Mouse (Mus musculus) MEL (cell line): ENCODE data around the gene Olfr97. TPM values are rescaled to one million over a fixed set of nuclear protein-coding genes. Genes with fewer than 3 reads are reported as not detected.

ENCODE experiments used
- DNase-seq: peaks from one replicate; pipeline ENCODE4 v3.0.0; 2011; ENCODE audit warnings: low read depth, low spot score
- H3K27ac ChIP-seq: 2 replicates; pipeline ENCODE4 v1.5.1; 2012; ENCODE audit warnings: low read depth, mild to moderate bottlenecking, control low read depth, low read length, moderate library complexity; ENCODE audit not compliant: control insufficient read depth
- H3K27me3 ChIP-seq, 2 experiments: fragments of 150-350 bp in 1 of 2; sonication (generic) in 1 of 2; 2 replicates each; pipeline ENCODE4 v1.6.1; 2012; ENCODE audit warnings: low read length in 2 of 2, mild to moderate bottlenecking in 2 of 2, improper control_type of control experiment in 1 of 2, moderate library complexity in 1 of 2; ENCODE audit not compliant: insufficient read depth in 2 of 2, control insufficient read depth in 1 of 2
- H3K36me3 ChIP-seq, 2 experiments: 2 replicates each; pipeline ENCODE4 v1.6.1; 2012 to 2014; ENCODE audit warnings: low read length in 2 of 2, improper control_type of control experiment in 1 of 2, inconsistent platforms in 1 of 2, mild to moderate bottlenecking in 1 of 2; ENCODE audit not compliant: insufficient read depth in 2 of 2, control insufficient read depth in 1 of 2
- H3K4me1 ChIP-seq, 2 experiments: fragments of 150-350 bp in 1 of 2; sonication (generic) in 1 of 2; 2 replicates each; pipeline ENCODE4 v1.6.1; 2012; ENCODE audit warnings: low read length in 2 of 2, improper control_type of control experiment in 1 of 2, mild to moderate bottlenecking in 1 of 2; ENCODE audit not compliant: insufficient read depth in 2 of 2, control insufficient read depth in 1 of 2
- H3K4me3 ChIP-seq, 2 experiments: fragments of 150-350 bp in 1 of 2; sonication (generic) in 1 of 2; 2 replicates each; pipeline ENCODE4 v1.5.1; 2012; ENCODE audit warnings: low read depth in 2 of 2, low read length in 2 of 2, mild to moderate bottlenecking in 2 of 2, moderate library complexity in 2 of 2, control low read depth in 1 of 2, improper control_type of control experiment in 1 of 2; ENCODE audit not compliant: control insufficient read depth in 1 of 2, insufficient read depth in 1 of 2
- H3K79me2 ChIP-seq: 2 replicates; pipeline ENCODE4 v1.6.1; 2012; ENCODE audit warnings: mild to moderate bottlenecking, low read length, moderate library complexity; ENCODE audit not compliant: control insufficient read depth, poor library complexity, insufficient read depth
- H3K9ac ChIP-seq: 2 replicates; pipeline ENCODE4 v1.6.1; 2012; ENCODE audit warnings: low read depth, mild to moderate bottlenecking, control low read depth, low read length, moderate library complexity; ENCODE audit not compliant: control insufficient read depth, poor library complexity, severe bottlenecking
- H3K9me3 ChIP-seq: fragments of 150-350 bp; sonication (generic); replicated peaks from 2 replicates; pipeline ENCODE4 v1.6.1; 2012; ENCODE audit warnings: mild to moderate bottlenecking, low read length, improper control_type of control experiment, moderate library complexity; ENCODE audit not compliant: insufficient read depth
- CHD2 ChIP-seq: IDR thresholded peaks from 2 replicates; pipeline ENCODE4 v1.6.1; 2011; ENCODE audit warnings: low read length, improper control_type of control experiment
- CTCF ChIP-seq, 3 experiments: IDR thresholded peaks in 2 of 3; conservative IDR thresholded peaks in 1 of 3; 2 replicates each; pipeline ENCODE4 v1.5.1; 2011 to 2012; ENCODE audit warnings: low read length in 3 of 3, low read depth in 2 of 3, mild to moderate bottlenecking in 2 of 3, improper control_type of control experiment in 1 of 3, inconsistent platforms in 1 of 3, mixed read lengths in 1 of 3, moderate library complexity in 1 of 3; ENCODE audit not compliant: control insufficient read depth in 1 of 3, insufficient read depth in 1 of 3, poor library complexity in 1 of 3, severe bottlenecking in 1 of 3
- ETS1 ChIP-seq: IDR thresholded peaks from 2 replicates; pipeline ENCODE4 v1.6.1; 2012; ENCODE audit warnings: low read depth, mild to moderate bottlenecking, inconsistent platforms, low read length, improper control_type of control experiment, moderate library complexity
- GATA1 ChIP-seq: IDR thresholded peaks from 2 replicates; pipeline ENCODE4 v1.6.1; 2011; ENCODE audit warnings: low read depth, low read length, improper control_type of control experiment
- JUND ChIP-seq: IDR thresholded peaks from 2 replicates; pipeline ENCODE4 v1.6.1; 2011; ENCODE audit warnings: low read depth, mild to moderate bottlenecking, improper control_type of control experiment, low read length
- KAT2A ChIP-seq: conservative IDR thresholded peaks from 2 replicates; pipeline ENCODE4 v1.6.1; 2012; ENCODE audit warnings: low read depth, low read length, improper control_type of control experiment, inconsistent platforms
- MAFK ChIP-seq: IDR thresholded peaks from 2 replicates; pipeline ENCODE4 v1.6.1; 2011; ENCODE audit warnings: low read depth, mild to moderate bottlenecking, low read length, improper control_type of control experiment, borderline replicate concordance
- MAX ChIP-seq: IDR thresholded peaks from 2 replicates; pipeline ENCODE4 v1.6.1; 2011; ENCODE audit warnings: low read length, improper control_type of control experiment
- MEF2A ChIP-seq: IDR thresholded peaks from 2 replicates; pipeline ENCODE4 v1.6.1; 2014; ENCODE audit warnings: low read depth, mild to moderate bottlenecking, inconsistent platforms, low read length, improper control_type of control experiment; ENCODE audit not compliant: poor library complexity, insufficient replicate concordance, severe bottlenecking; ENCODE audit errors: extremely low read depth
- MXI1 ChIP-seq: IDR thresholded peaks from 2 replicates; pipeline ENCODE4 v1.6.1; 2011; ENCODE audit warnings: mild to moderate bottlenecking, low read depth, low read length, improper control_type of control experiment
- MYC ChIP-seq: IDR thresholded peaks from 2 replicates; pipeline ENCODE4 v1.6.1; 2011; ENCODE audit warnings: low read depth, mild to moderate bottlenecking, low read length, improper control_type of control experiment, moderate library complexity
- RAD21 ChIP-seq: IDR thresholded peaks from 2 replicates; pipeline ENCODE4 v1.6.1; 2011; ENCODE audit warnings: mild to moderate bottlenecking, low read depth, low read length, improper control_type of control experiment
- SIN3A ChIP-seq: IDR thresholded peaks from 2 replicates; pipeline ENCODE4 v1.6.1; 2012; ENCODE audit warnings: low read length, improper control_type of control experiment, inconsistent platforms
- TAL1 ChIP-seq: IDR thresholded peaks from 2 replicates; pipeline ENCODE4 v1.6.1; 2012; ENCODE audit warnings: mild to moderate bottlenecking, inconsistent platforms, low read length, moderate library complexity, mixed read lengths
- TBP ChIP-seq: IDR thresholded peaks from 2 replicates; pipeline ENCODE4 v1.8.0; 2011; ENCODE audit warnings: low read depth, low read length, improper control_type of control experiment
- TCF12 ChIP-seq: IDR thresholded peaks from 2 replicates; pipeline ENCODE4 v1.6.1; 2014; ENCODE audit warnings: low read depth, mild to moderate bottlenecking, inconsistent platforms, low read length, improper control_type of control experiment, moderate library complexity
- USF1 ChIP-seq: IDR thresholded peaks from 2 replicates; pipeline ENCODE4 v1.6.1; 2014; ENCODE audit warnings: low read depth, mild to moderate bottlenecking, inconsistent platforms, low read length, improper control_type of control experiment, moderate library complexity
- ZC3H11A ChIP-seq: IDR thresholded peaks from 2 replicates; pipeline ENCODE4 v1.6.1; 2012; ENCODE audit warnings: low read depth, mild to moderate bottlenecking, inconsistent platforms, low read length, improper control_type of control experiment
- ZMIZ1 ChIP-seq: IDR thresholded peaks from 2 replicates; pipeline ENCODE4 v1.6.1; 2012; ENCODE audit warnings: low read depth, mild to moderate bottlenecking, inconsistent platforms, low read length, improper control_type of control experiment, moderate library complexity
- ZNF384 ChIP-seq: IDR thresholded peaks from 2 replicates; pipeline ENCODE4 v1.6.1; 2012; ENCODE audit warnings: low read depth, mild to moderate bottlenecking, inconsistent platforms, low read length, improper control_type of control experiment
- polyA plus RNA-seq, 2 experiments: library from polyadenylated mRNA; stranded (reverse) in 1 of 2; unstranded in 1 of 2; fragments of >175 nt in 1 of 2; fragments of >200 nt in 1 of 2; gene quantifications; 2 replicates each; pipeline versions ENCODE4 v1.2.1 to v1.2.4; 2012; ENCODE audit warnings: low replicate concordance in 2 of 2, low read depth in 1 of 2; ENCODE audit not compliant: insufficient read length in 2 of 2, insufficient read depth in 1 of 2, missing spikeins in 1 of 2
- total RNA-seq: library from RNA; depleted of rRNA; stranded (reverse); fragments of 300-350 nt; gene quantifications from 2 replicates; pipeline ENCODE4 v1.2.3, GENCODE M21; 2012

The Olfr97 gene
- total and polyA plus RNA-seq, 3 experiments, result not detected

DNA sequence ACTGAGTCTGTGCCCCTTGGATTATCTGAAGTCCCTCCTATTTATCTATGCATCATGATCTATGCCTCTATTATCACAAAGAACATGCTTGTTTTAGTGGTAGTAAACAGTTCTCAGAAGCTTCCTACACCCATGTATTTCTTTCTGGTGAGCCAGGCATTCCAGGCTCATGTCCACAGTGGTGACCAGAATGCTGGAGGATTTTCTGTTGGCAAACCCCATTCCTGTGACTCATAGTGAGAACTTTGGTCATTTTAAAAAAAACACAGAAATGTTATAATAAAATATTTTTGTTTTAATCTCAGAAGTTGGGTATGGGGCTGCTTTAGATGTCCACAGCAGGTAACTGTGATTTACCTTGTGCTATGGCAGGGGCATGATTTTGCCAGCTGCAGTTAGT, 12.3 kb upstream of the Olfr97 start:
- no peak for DNase-seq
- H3K36me3 ChIP-seq, result no peaks in the 10 kb centered on the region

GRCm38 (mm10) chr17:37246715-37247114, 9.6 kb upstream of the Olfr97 start:
- Histone ChIP-seq H3K4me3 (peak overlapping the region; percentile 37 to 47), H3K9ac (peak overlapping the region; percentile 27; the same call in 1 of the 2 replicates)
- peak; percentile 77 for DNase-seq

More for the DNA sequence above, 12.3 kb upstream of the Olfr97 start:
- Histone ChIP-seq H3K9ac (no peak overlapping the region), H3K79me2 (no peaks in the 10 kb centered on the region), H3K27ac (no peak overlapping the region), H3K4me1 (peaks cover 0 to 3% of the 10 kb centered on the region in 2 experiments; a peak in 1 of 4 replicates), H3K27me3 (no peaks in the 10 kb centered on the region; a peak in 1 of 4 replicates), H3K9me3 (no peaks in the 10 kb centered on the region), H3K4me3 (no peak overlapping the region)
- TF ChIP-seq TCF12 (no peak), JUND (no peak), MAX (no peak), ZC3H11A (no peak), CTCF (IDR thresholded peaks at IDR 0.05 in 2 of 3, conservative IDR thresholded peaks at IDR 0.05 in 1 of 3; ENCODE audit: control insufficient read depth in 1 of 3, insufficient read depth in 1 of 3, low read depth in 2 of 3, low read length in 3 of 3, poor library complexity in 1 of 3, severe bottlenecking in 1 of 3) (no peak), MEF2A (no peak), TBP (no peak), MXI1 (no peak), MYC (no peak), KAT2A (no peak), SIN3A (no peak), USF1 (no peak)

More at GRCm38 (mm10) chr17:37246715-37247114, 9.6 kb upstream of the Olfr97 start:
- no peak for TF ChIP-seq ZNF384
- no peak for TF ChIP-seq JUND
- TF ChIP-seq MAFK, result no peak
- TF ChIP-seq ETS1, result 0 out of 2 replicates have a peak, but pooled peaks have one; percentile 32
- TF ChIP-seq SIN3A, result no peak
- peak in 2 of 3 experiments; percentile 33 to 37; a peak in 3 of 6 replicates for TF ChIP-seq CTCF (IDR thresholded peaks at IDR 0.05 in 2 of 3, conservative IDR thresholded peaks at IDR 0.05 in 1 of 3; ENCODE audit: control insufficient read depth in 1 of 3, insufficient read depth in 1 of 3, low read depth in 2 of 3, low read length in 3 of 3, poor library complexity in 1 of 3, severe bottlenecking in 1 of 3)
- peak; percentile 17; the same call in 1 of the 2 replicates for TF ChIP-seq RAD21
- TF ChIP-seq TAL1, result no peak
- TF ChIP-seq GATA1, result peak; percentile 28; the same call in 1 of the 2 replicates
- TF ChIP-seq CHD2, result peak; percentile 88
- no peak for TF ChIP-seq ZMIZ1
- Histone ChIP-seq H3K4me1 (peaks cover 0 to 3% of the 10 kb centered on the region in 2 experiments; a peak in 1 of 4 replicates), H3K27me3 (no peaks in the 10 kb centered on the region; a peak in 1 of 4 replicates), H3K27ac (no peak overlapping the region), H3K79me2 (no peaks in the 10 kb centered on the region), H3K36me3 (no peaks in the 10 kb centered on the region), H3K9me3 (no peaks in the 10 kb centered on the region)
